Mouse (Mus musculus): Measurements from ENCODE around the gene Wdr26.

Wdr26 gene

DNA sequence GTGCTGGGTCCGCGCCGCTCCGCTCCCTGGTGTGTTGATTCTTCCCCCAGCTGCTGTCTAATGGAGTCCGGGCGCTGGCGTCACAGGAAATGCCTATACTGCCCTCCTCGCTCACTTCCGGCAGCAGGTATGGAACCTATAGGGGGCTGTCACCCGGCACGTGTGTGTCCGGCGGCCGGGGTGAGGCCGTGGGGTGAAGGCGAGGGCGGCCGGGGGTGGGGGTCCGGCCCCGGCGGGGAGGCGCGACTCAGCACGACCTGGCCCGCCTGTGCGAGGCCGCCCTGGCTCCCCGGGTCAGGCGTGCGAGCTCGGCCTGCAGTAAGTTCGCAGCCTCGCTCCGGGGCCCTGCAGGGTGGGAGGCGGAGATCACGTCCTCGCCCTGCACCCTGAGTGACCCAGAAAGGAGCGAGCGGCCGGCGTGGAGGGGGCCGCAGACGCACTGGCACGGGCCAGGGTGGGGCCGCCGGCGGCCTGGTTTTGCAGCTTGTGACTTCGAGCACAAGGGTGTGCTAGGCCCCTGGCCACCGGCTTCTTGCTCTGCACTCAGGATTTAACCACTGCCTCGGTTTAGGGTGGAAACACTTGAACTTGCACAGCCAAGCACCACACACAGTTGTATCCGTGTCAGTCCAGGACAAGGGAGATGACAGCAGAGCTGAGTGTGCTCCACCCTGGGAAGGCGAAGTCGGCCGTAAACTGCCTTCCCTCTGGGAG lies at the start of gene Wdr26:
Wdr26 (minus strand) TSS at position 82 of the 714 bp plus-strand sequence.
- DNase-seq (ENCODE audit: low spot score in 2 of 2), result peak; percentile 79 to 80

DNA sequence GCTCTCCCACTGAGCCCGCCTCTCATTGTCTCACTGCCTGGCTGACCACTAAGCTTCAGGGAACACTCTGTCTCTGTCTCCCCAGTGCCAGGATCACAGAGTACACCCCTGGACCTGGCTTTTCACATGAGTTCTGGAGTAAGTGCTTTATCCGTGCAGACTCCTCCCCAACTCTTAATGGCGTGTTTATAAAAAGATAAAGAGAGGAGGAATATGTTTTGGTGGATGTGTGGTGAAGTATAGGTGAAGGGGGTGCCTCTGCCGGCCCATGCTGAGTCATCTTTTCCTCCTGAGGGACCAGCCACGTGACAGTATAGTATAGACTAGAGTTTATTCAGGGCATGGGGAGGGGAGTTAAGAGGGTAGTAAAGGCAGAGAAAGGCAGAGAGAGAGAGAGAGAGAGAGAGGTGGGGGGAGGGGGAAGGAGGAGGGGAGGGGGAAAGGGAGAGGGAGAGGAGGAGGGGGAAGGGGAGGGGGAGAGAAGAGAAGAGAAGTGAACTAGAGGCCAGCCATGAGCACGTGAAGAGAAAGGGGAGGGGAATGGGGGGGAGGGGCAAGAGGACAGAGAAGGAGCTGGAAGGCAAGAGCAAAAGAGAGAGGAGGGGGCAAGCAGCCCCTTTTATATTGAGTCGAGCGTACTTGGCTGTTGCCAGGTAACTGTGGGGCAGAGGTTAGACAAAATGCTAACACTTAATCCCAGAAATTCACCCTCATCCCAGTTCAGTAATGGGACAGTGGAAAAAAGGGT lies 49.3 kb upstream of the Wdr26 start:
- no peak for DNase-seq (ENCODE audit: low spot score in 2 of 2)

- DNase-seq (ENCODE audit: low spot score in 2 of 2), result no peak
Measured at GRCm38 (mm10) chr1:181260422-181260821, 48.6 kb upstream of the Wdr26 start.

- no peak for DNase-seq (ENCODE audit: low spot score in 2 of 2)
Measured at GRCm38 (mm10) chr1:181259626-181260410, 48.0 kb upstream of the Wdr26 start.

GRCm38 (mm10) chr1:181259056-181259455 lies 47.3 kb upstream of the Wdr26 start:
- no peak for DNase-seq (ENCODE audit: low spot score in 2 of 2)

DNA sequence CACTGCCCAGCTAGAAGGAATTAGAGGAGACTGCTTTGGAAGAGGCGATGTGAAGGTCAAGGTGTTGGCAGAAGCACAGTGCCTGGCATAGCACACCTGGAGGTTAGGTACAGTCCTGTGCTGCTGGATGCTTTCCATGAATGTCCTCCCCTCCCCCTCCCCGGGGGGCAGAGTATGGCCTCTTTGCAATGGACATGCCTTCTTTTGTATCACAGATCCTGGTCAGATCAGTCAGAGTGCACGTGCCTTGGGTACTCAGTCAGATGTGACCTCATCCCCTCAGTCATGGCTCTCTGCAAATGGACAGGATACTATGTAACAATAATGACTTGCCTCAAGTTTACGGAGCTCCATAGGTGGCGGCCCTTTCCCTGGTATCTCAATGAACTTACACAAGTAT lies 46.8 kb upstream of the Wdr26 start:
- DNase-seq (ENCODE audit: low spot score in 2 of 2), result no peak

DNA sequence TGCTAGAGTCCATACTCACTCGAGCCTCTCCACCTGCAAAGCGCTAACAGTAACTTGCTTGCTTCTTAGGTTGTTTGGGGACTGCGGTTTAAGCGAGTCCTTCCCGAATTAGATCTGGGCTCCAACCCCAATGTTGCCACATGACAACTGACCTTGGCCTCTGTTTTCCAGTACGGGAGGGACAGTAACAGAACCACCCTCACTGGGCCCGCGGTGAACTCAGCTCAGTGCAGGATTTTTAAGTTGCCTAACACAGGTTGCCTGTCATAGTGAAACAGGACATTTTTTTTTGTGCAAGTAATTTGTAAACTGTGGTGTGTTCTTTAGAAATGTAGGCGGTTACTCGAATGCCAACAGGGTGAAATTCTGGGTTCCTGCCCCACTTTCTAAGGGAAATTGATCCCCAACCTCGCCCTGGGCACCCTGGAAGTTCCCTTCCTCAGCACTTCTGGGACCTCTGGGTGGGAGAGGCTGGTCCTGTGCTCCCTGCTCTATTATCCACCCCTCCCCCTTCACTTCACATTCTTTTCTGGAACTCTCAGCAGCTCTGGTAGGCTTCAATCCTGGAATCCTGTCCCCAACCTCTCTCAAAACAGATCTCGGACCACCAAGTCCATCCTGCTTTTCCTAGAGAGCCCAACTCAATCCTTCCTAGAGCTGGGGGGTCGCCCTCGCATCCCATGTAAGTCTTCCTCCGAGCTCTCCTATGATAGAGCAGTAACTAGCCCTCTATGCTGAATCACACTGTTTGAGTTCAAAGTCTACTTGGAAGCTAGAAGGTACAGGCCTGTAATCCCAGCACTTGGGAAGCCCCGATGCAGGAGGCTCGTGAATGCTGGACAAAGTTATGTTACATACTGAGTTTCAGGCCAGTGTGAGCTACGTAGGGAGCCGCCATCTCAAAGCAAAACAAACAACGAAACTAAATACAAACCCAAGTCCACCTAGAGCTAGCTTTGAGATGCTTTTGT lies 46.1 kb upstream of the Wdr26 start:
- DNase-seq (ENCODE audit: low spot score in 2 of 2), result no peak

- peak; percentile 77 to 81 for DNase-seq (ENCODE audit: low spot score in 2 of 2)
Measured at GRCm38 (mm10) chr1:181256689-181257584, 45.1 kb upstream of the Wdr26 start.

DNA sequence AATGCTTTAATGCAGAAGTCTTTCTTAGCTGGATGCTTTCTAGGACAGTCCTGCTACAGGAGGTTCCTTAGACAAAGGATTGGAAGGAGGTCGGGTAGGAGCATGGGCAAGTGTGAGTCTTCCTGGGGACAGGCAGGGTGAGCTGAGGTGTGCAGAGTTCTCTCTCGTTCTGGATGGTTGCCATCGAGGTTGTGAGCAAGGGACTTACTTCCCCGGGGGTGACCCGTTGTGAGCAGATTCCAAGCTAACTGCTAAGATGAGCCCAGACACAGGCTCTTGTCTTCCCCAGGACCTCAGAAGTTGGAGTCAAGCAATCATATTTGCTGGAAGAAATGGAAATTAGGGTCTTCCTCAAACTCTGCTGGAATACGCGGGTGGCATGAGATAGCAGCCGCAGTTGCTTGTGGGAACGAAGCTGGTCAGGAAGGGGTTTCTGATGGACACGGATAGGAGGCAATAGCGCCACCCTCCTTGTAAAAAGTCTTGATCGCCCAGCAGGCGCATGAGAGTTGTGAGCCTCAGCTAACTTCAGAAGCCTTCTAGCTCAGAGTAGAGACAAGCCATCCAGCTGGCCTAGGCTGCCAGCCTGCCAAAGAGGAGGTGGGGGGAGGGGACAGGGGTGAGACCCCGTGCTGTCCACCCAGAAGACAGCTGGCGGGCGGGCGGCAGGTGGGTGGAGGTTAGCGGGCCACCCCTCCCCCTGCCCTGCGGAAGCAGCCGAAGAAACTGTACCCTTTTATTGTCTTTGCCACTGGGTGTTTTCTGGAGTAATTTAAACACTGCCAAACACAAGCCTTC lies 44.3 kb upstream of the Wdr26 start:
- DNase-seq (ENCODE audit: low spot score in 2 of 2), result peak in 1 of 2 experiments; percentile 62

GRCm38 (mm10) chr1:181255450-181255849 lies 43.6 kb upstream of the Wdr26 start:
- DNase-seq (ENCODE audit: low spot score in 2 of 2), result no peak

GRCm38 (mm10) chr1:181251624-181252023 lies 39.8 kb upstream of the Wdr26 start:
- DNase-seq (ENCODE audit: low spot score in 2 of 2), result no peak

GRCm38 (mm10) chr1:181250961-181251360 lies 39.2 kb upstream of the Wdr26 start:
- DNase-seq (ENCODE audit: low spot score in 2 of 2), result no peak

DNA sequence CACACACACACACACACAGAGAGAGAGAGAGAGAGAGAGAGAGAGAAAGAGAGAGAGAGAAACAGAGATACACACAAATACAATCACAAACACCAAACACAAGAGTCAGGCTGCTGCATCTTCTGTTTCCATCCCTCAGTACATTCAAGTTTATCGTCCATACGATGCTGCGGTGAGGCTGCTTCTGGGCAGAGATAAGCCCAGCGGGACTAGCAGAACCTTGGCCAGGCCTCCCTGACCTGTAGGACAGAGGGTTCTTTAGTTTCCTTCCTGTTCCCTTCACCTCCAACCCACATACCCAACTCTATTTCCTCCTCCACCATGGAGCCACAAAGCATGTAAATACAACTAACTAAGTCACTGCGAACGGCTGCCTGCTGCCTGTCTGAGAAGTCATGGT lies 37.7 kb upstream of the Wdr26 start:
- no peak for DNase-seq (ENCODE audit: low spot score in 2 of 2)

GRCm38 (mm10) chr1:181247175-181247574 lies 35.4 kb upstream of the Wdr26 start:
- DNase-seq (ENCODE audit: low spot score in 2 of 2), result no peak

DNA sequence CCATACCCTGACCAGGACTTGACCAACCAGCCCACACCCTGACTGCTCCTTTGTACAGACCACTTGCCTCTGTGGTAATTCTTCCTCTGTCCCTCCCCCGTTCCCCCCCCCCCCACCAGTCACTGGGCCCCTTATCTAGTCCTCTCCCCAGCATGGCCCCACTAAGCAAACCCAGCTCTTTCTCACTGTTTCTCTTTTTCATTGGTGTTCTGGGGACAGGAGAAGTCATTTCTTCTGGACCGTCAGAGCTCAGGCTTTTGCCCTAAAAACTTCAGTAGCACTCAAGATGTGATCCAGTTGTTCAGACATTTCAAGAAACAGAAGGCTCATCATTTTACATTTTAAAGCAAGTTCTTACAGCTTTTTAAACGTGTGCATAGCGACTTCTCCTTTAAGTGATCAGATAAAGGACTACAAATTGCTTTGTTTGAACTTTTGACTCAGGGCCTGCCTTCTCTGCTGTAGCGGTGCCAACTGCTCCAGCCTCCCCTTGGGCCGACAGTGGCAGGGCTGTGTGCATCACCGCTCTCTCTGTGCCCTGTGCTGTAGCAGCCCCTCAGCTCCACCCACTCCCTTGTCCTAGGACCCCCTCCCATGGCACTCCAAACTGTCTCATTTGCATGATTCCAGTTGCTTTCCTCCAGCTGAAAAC lies 34.8 kb upstream of the Wdr26 start:
- no peak for DNase-seq (ENCODE audit: low spot score in 2 of 2)

DNA sequence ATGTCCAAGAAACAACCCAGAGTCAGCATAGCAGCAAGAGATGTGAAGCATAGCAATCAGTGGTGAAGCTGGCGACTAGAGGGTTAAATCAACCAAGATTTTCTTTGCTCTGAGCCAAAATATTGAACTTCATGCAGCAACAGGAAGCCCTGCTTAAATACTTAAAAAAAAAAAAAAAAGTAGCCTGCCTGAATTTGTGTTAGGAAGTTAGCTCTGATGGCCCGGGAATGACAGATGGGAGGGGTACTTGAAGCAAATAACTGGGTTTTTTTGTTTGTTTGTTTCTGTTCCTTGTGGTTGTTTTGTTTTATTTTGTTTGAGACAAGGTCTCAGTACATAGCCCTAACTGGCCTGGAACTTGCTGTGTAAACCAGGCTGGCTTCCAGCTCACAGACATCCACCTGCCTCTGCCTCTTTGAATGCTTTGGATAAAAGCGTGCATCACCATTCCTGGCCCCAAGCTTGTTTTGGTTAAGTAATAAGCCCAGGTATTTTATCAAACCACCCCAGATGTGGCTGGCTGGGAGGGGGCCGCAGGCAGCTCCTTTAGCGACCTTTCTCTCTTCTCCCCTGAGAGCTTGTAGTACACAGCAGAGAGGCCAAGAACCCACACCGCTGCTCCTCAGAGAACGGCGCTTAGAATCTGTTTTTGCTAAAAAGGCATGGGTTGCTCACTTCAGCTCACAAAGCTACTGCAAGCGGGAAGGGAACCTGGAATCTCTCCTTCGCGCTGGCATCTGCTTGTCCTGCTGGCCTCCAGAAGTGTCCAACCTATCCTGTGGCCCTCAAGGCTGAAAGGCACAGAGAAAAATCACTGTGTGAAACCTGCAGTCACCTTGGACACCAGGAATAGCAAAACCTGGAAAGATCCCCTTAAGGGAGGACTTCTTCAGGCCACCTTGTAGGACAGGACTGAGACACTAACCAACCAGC lies 34.0 kb upstream of the Wdr26 start:
- DNase-seq (ENCODE audit: low spot score in 2 of 2), result no peak

- DNase-seq (ENCODE audit: low spot score in 2 of 2), result no peak
Measured at GRCm38 (mm10) chr1:181245067-181245466, 33.3 kb upstream of the Wdr26 start.

- no peak for DNase-seq (ENCODE audit: low spot score in 2 of 2)
Measured at GRCm38 (mm10) chr1:181241185-181241584, 29.4 kb upstream of the Wdr26 start.
